Mouse (Mus musculus) MEL (cell line): Measurements from ENCODE around the gene Ell2. TPM values are rescaled to one million over a fixed set of nuclear protein-coding genes. Genes with fewer than 3 reads are reported as not detected.

Source experiments
- DNase-seq: peaks from one replicate; pipeline ENCODE4 v3.0.0; 2011; ENCODE audit warnings: low read depth, low spot score
- H3K27ac ChIP-seq: 2 replicates; pipeline ENCODE4 v1.5.1; 2012; ENCODE audit warnings: low read depth, mild to moderate bottlenecking, control low read depth, low read length, moderate library complexity; ENCODE audit not compliant: control insufficient read depth
- H3K27me3 ChIP-seq, 2 experiments: fragments of 150-350 bp in 1 of 2; sonication (generic) in 1 of 2; 2 replicates each; pipeline ENCODE4 v1.6.1; 2012; ENCODE audit warnings: low read length in 2 of 2, mild to moderate bottlenecking in 2 of 2, improper control_type of control experiment in 1 of 2, moderate library complexity in 1 of 2; ENCODE audit not compliant: insufficient read depth in 2 of 2, control insufficient read depth in 1 of 2
- H3K36me3 ChIP-seq, 2 experiments: 2 replicates each; pipeline ENCODE4 v1.6.1; 2012 to 2014; ENCODE audit warnings: low read length in 2 of 2, improper control_type of control experiment in 1 of 2, inconsistent platforms in 1 of 2, mild to moderate bottlenecking in 1 of 2; ENCODE audit not compliant: insufficient read depth in 2 of 2, control insufficient read depth in 1 of 2
- H3K4me1 ChIP-seq, 2 experiments: fragments of 150-350 bp in 1 of 2; sonication (generic) in 1 of 2; 2 replicates each; pipeline ENCODE4 v1.6.1; 2012; ENCODE audit warnings: low read length in 2 of 2, improper control_type of control experiment in 1 of 2, mild to moderate bottlenecking in 1 of 2; ENCODE audit not compliant: insufficient read depth in 2 of 2, control insufficient read depth in 1 of 2
- H3K4me3 ChIP-seq, 2 experiments: fragments of 150-350 bp in 1 of 2; sonication (generic) in 1 of 2; 2 replicates each; pipeline ENCODE4 v1.5.1; 2012; ENCODE audit warnings: low read depth in 2 of 2, low read length in 2 of 2, mild to moderate bottlenecking in 2 of 2, moderate library complexity in 2 of 2, control low read depth in 1 of 2, improper control_type of control experiment in 1 of 2; ENCODE audit not compliant: control insufficient read depth in 1 of 2, insufficient read depth in 1 of 2
- H3K79me2 ChIP-seq: 2 replicates; pipeline ENCODE4 v1.6.1; 2012; ENCODE audit warnings: mild to moderate bottlenecking, low read length, moderate library complexity; ENCODE audit not compliant: control insufficient read depth, poor library complexity, insufficient read depth
- H3K9ac ChIP-seq: 2 replicates; pipeline ENCODE4 v1.6.1; 2012; ENCODE audit warnings: low read depth, mild to moderate bottlenecking, control low read depth, low read length, moderate library complexity; ENCODE audit not compliant: control insufficient read depth, poor library complexity, severe bottlenecking
- H3K9me3 ChIP-seq: fragments of 150-350 bp; sonication (generic); replicated peaks from 2 replicates; pipeline ENCODE4 v1.6.1; 2012; ENCODE audit warnings: mild to moderate bottlenecking, low read length, improper control_type of control experiment, moderate library complexity; ENCODE audit not compliant: insufficient read depth
- BHLHE40 ChIP-seq: IDR thresholded peaks from 2 replicates; pipeline ENCODE4 v1.6.1; 2012; ENCODE audit warnings: low read depth, mild to moderate bottlenecking, inconsistent platforms, low read length, improper control_type of control experiment, borderline replicate concordance
- CHD2 ChIP-seq: IDR thresholded peaks from 2 replicates; pipeline ENCODE4 v1.6.1; 2011; ENCODE audit warnings: low read length, improper control_type of control experiment
- EP300 ChIP-seq, 2 experiments: IDR thresholded peaks; 2 replicates each; pipeline ENCODE4 v1.6.1; 2011; ENCODE audit warnings: improper control_type of control experiment in 2 of 2, low read length in 2 of 2, low read depth in 1 of 2, mild to moderate bottlenecking in 1 of 2
- ETS1 ChIP-seq: IDR thresholded peaks from 2 replicates; pipeline ENCODE4 v1.6.1; 2012; ENCODE audit warnings: low read depth, mild to moderate bottlenecking, inconsistent platforms, low read length, improper control_type of control experiment, moderate library complexity
- GATA1 ChIP-seq: IDR thresholded peaks from 2 replicates; pipeline ENCODE4 v1.6.1; 2011; ENCODE audit warnings: low read depth, low read length, improper control_type of control experiment
- MAX ChIP-seq: IDR thresholded peaks from 2 replicates; pipeline ENCODE4 v1.6.1; 2011; ENCODE audit warnings: low read length, improper control_type of control experiment
- MAZ ChIP-seq: IDR thresholded peaks from 2 replicates; pipeline ENCODE4 v1.6.1; 2012; ENCODE audit warnings: low read depth, mild to moderate bottlenecking, inconsistent platforms, low read length, improper control_type of control experiment
- MEF2A ChIP-seq: IDR thresholded peaks from 2 replicates; pipeline ENCODE4 v1.6.1; 2014; ENCODE audit warnings: low read depth, mild to moderate bottlenecking, inconsistent platforms, low read length, improper control_type of control experiment; ENCODE audit not compliant: poor library complexity, insufficient replicate concordance, severe bottlenecking; ENCODE audit errors: extremely low read depth
- MXI1 ChIP-seq: IDR thresholded peaks from 2 replicates; pipeline ENCODE4 v1.6.1; 2011; ENCODE audit warnings: mild to moderate bottlenecking, low read depth, low read length, improper control_type of control experiment
- MYC ChIP-seq: IDR thresholded peaks from 2 replicates; pipeline ENCODE4 v1.6.1; 2011; ENCODE audit warnings: low read depth, mild to moderate bottlenecking, low read length, improper control_type of control experiment, moderate library complexity
- RCOR1 ChIP-seq: IDR thresholded peaks from 2 replicates; pipeline ENCODE4 v1.6.1; 2012; ENCODE audit warnings: low read depth, mild to moderate bottlenecking, inconsistent platforms, low read length, improper control_type of control experiment
- SIN3A ChIP-seq: IDR thresholded peaks from 2 replicates; pipeline ENCODE4 v1.6.1; 2012; ENCODE audit warnings: low read length, improper control_type of control experiment, inconsistent platforms
- TAL1 ChIP-seq: IDR thresholded peaks from 2 replicates; pipeline ENCODE4 v1.6.1; 2012; ENCODE audit warnings: mild to moderate bottlenecking, inconsistent platforms, low read length, moderate library complexity, mixed read lengths
- TCF12 ChIP-seq: IDR thresholded peaks from 2 replicates; pipeline ENCODE4 v1.6.1; 2014; ENCODE audit warnings: low read depth, mild to moderate bottlenecking, inconsistent platforms, low read length, improper control_type of control experiment, moderate library complexity
- UBTF ChIP-seq: IDR thresholded peaks from 2 replicates; pipeline ENCODE4 v1.6.1; 2012; ENCODE audit warnings: low read depth, mild to moderate bottlenecking, inconsistent platforms, low read length, improper control_type of control experiment, moderate library complexity, borderline replicate concordance; ENCODE audit not compliant: insufficient read depth
- USF1 ChIP-seq: IDR thresholded peaks from 2 replicates; pipeline ENCODE4 v1.6.1; 2014; ENCODE audit warnings: low read depth, mild to moderate bottlenecking, inconsistent platforms, low read length, improper control_type of control experiment, moderate library complexity
- USF2 ChIP-seq, 2 experiments: IDR thresholded peaks; 2 replicates each; pipeline ENCODE4 v1.6.1; 2011 to 2012; ENCODE audit warnings: improper control_type of control experiment in 2 of 2, low read length in 2 of 2, borderline replicate concordance in 1 of 2, inconsistent platforms in 1 of 2, low read depth in 1 of 2, mild to moderate bottlenecking in 1 of 2; ENCODE audit not compliant: insufficient read depth in 1 of 2
- ZC3H11A ChIP-seq: IDR thresholded peaks from 2 replicates; pipeline ENCODE4 v1.6.1; 2012; ENCODE audit warnings: low read depth, mild to moderate bottlenecking, inconsistent platforms, low read length, improper control_type of control experiment
- polyA plus RNA-seq, 2 experiments: library from polyadenylated mRNA; stranded (reverse) in 1 of 2; unstranded in 1 of 2; fragments of >175 nt in 1 of 2; fragments of >200 nt in 1 of 2; gene quantifications; 2 replicates each; pipeline versions ENCODE4 v1.2.1 to v1.2.4; 2012; ENCODE audit warnings: low replicate concordance in 2 of 2, low read depth in 1 of 2; ENCODE audit not compliant: insufficient read length in 2 of 2, insufficient read depth in 1 of 2, missing spikeins in 1 of 2
- total RNA-seq: library from RNA; depleted of rRNA; stranded (reverse); fragments of 300-350 nt; gene quantifications from 2 replicates; pipeline ENCODE4 v1.2.3, GENCODE M21; 2012

Gene Ell2
- total and polyA plus RNA-seq, 3 experiments: 25.0 to 77.1 (median 52.5) TPM

- TF ChIP-seq TCF12: peak; percentile 38; the same call in 1 of the 2 replicates
- TF ChIP-seq MYC: no peak
- 0 out of 2 replicates have a peak, but pooled peaks have one; percentile 20 for TF ChIP-seq ETS1
- peak; percentile 50; a peak in 3 of 4 replicates for TF ChIP-seq EP300 (IDR thresholded peaks at IDR 0.05; ENCODE audit: low read depth in 1 of 2, low read length in 2 of 2)
- TF ChIP-seq RCOR1: peak; percentile 71; the same call in 1 of the 2 replicates
- peak; percentile 60 for TF ChIP-seq GATA1
- H3K27ac ChIP-seq: peak overlapping the region; percentile 39; the same call in 1 of the 2 replicates
- peak; percentile 46 for DNase-seq
- peaks cover under 1 to 81% of the 10 kb centered on the region in 2 experiments; a peak in 3 of 4 replicates for H3K36me3 ChIP-seq
- peaks cover under 1% of the 10 kb centered on the region; the same call in 1 of the 2 replicates for H3K79me2 ChIP-seq
- no peak overlapping the region for H3K4me3 ChIP-seq
- H3K9me3 ChIP-seq: no peaks in the 10 kb centered on the region
- H3K4me1 ChIP-seq: peaks cover 38 to 44% of the 10 kb centered on the region in 2 experiments
- H3K9ac ChIP-seq: no peak overlapping the region
- H3K27me3 ChIP-seq: no peaks in the 10 kb centered on the region
Observed at GRCm38 (mm10) chr13:75745328-75745727, 38.8 kb downstream of the Ell2 start.

GRCm38 (mm10) chr13:75747265-75747664 is 40.7 kb downstream of the Ell2 start:
- Histone ChIP-seq H3K4me3 (no peak overlapping the region), H3K27ac (peak overlapping the region; percentile 76), H3K9ac (peak overlapping the region; percentile 35; the same call in 1 of the 2 replicates), H3K27me3 (no peaks in the 10 kb centered on the region), H3K4me1 (peaks cover 27 to 46% of the 10 kb centered on the region in 2 experiments), H3K79me2 (no peaks in the 10 kb centered on the region; the same call in 1 of the 2 replicates), H3K9me3 (no peaks in the 10 kb centered on the region), H3K36me3 (peaks cover 2 to 72% of the 10 kb centered on the region in 2 experiments; a peak in 3 of 4 replicates)
- TF ChIP-seq SIN3A (peak; percentile 52; the same call in 1 of the 2 replicates), MEF2A (no peak), UBTF (no peak), TCF12 (peak; percentile 81), MYC (peak; percentile 96), BHLHE40 (peak; percentile 75; the same call in 1 of the 2 replicates), EP300 (IDR thresholded peaks at IDR 0.05; ENCODE audit: low read depth in 1 of 2, low read length in 2 of 2) (peak; percentile 86 to 87), USF1 (peak; percentile 49; the same call in 1 of the 2 replicates), ZC3H11A (no peak), MAX (peak; percentile 93), GATA1 (peak; percentile 82; the same call in 1 of the 2 replicates), USF2 (IDR thresholded peaks at IDR 0.05; ENCODE audit: borderline replicate concordance in 1 of 2, insufficient read depth in 1 of 2, low read depth in 1 of 2, low read length in 2 of 2) (no peak), MAZ (no peak), TAL1 (peak; percentile 79), RCOR1 (peak; percentile 87), MXI1 (peak; percentile 90), ETS1 (peak; percentile 81), CHD2 (no peak)
- DNase-seq: no peak
